Mouse (Mus musculus) gastrocnemius, postnatal 36 days (tissue): ENCODE results near the gene Agbl4. TPM values are rescaled to one million over a fixed set of nuclear protein-coding genes. Genes with fewer than 3 reads are reported as not detected.

Experiments used
- DNase-seq, 2 experiments: peaks; one replicate each; pipeline ENCODE4 v3.0.0; 2022
- intact Hi-C: fragments of 180-260 bp; cut with DNase I; formaldehyde crosslinking; loops from one replicate; pipeline ENCODE4 v1.15.1; 2025
- total RNA-seq, 2 experiments: library from RNA; stranded (reverse); gene quantifications; 2 replicates each; pipeline ENCODE4 v1.2.3; 2021

Gene Agbl4
- total RNA-seq, 2 experiments from 2014 or later: not detected

- intact Hi-C loops: no loop called here
- no peak for DNase-seq
These were observed 836.4 kb downstream of the Agbl4 start for GRCm38 (mm10) chr4:111233849-111234248.

GRCm38 (mm10) chr4:111251917-111252316 is 854.5 kb downstream of the Agbl4 start:
- intact Hi-C loops: no loop called here
- no peak for DNase-seq

GRCm38 (mm10) chr4:111255499-111255898 is 858.0 kb downstream of the Agbl4 start:
- intact Hi-C loops: no loop called here
- DNase-seq: no peak

- intact Hi-C loops: no loop called here
- DNase-seq: no peak
These were observed 859.5 kb downstream of the Agbl4 start for GRCm38 (mm10) chr4:111256931-111257330.

- intact Hi-C loops: no loop called here
- no peak for DNase-seq
These were observed 883.5 kb downstream of the Agbl4 start for GRCm38 (mm10) chr4:111280936-111281335.

- no peak for DNase-seq
- intact Hi-C loops: no loop called here
These were observed 884.4 kb downstream of the Agbl4 start for GRCm38 (mm10) chr4:111281836-111282235.

GRCm38 (mm10) chr4:111284625-111285024 is 887.2 kb downstream of the Agbl4 start:
- intact Hi-C loops: no loop called here

GRCm38 (mm10) chr4:111294528-111295241 is 897.2 kb downstream of the Agbl4 start:
- no peak for DNase-seq
- intact Hi-C loops: no loop called here

More at GRCm38 (mm10) chr4:111284625-111285024, 887.2 kb downstream of the Agbl4 start:
- DNase-seq: no peak

GRCm38 (mm10) chr4:111306518-111306917 is 909.1 kb downstream of the Agbl4 start:
- no peak for DNase-seq
- intact Hi-C loops: no loop called here

- intact Hi-C loops: no loop called here
These were observed 909.7 kb downstream of the Agbl4 start for GRCm38 (mm10) chr4:111307166-111307565.

GRCm38 (mm10) chr4:111307633-111308032 is 910.2 kb downstream of the Agbl4 start:
- no peak for DNase-seq

More at GRCm38 (mm10) chr4:111307166-111307565, 909.7 kb downstream of the Agbl4 start:
- no peak for DNase-seq

GRCm38 (mm10) chr4:111308572-111309288 is 911.3 kb downstream of the Agbl4 start:
- intact Hi-C loops: no loop called here
- DNase-seq: no peak

More at GRCm38 (mm10) chr4:111307633-111308032, 910.2 kb downstream of the Agbl4 start:
- intact Hi-C loops: no loop called here

- DNase-seq: no peak
- intact Hi-C loops: loop anchor here (2.0 to 10.0 kb wide), 2 partner anchors 168 to 300 kb away; no protein-coding TSS in a partner anchor
These were observed 929.6 kb downstream of the Agbl4 start for GRCm38 (mm10) chr4:111327094-111327493.

- intact Hi-C loops: loop anchor here (2.0 to 10.0 kb wide), 2 partner anchors 167 to 299 kb away; no protein-coding TSS in a partner anchor
These were observed 930.4 kb downstream of the Agbl4 start for GRCm38 (mm10) chr4:111327760-111328373.

GRCm38 (mm10) chr4:111329501-111329900 is 932.0 kb downstream of the Agbl4 start:
- DNase-seq: no peak
- intact Hi-C loops: loop anchor here (10.0 kb wide), 1 partner anchor 165 kb away; no protein-coding TSS in a partner anchor

More at GRCm38 (mm10) chr4:111327760-111328373, 930.4 kb downstream of the Agbl4 start:
- no peak for DNase-seq

GRCm38 (mm10) chr4:111332864-111333263 is 935.4 kb downstream of the Agbl4 start:
- intact Hi-C loops: no loop called here
- no peak for DNase-seq

GRCm38 (mm10) chr4:111349965-111350364 is 952.5 kb downstream of the Agbl4 start:
- intact Hi-C loops: no loop called here
- no peak for DNase-seq

- no peak for DNase-seq
- intact Hi-C loops: no loop called here
These were observed 953.4 kb downstream of the Agbl4 start for GRCm38 (mm10) chr4:111350615-111351525.

GRCm38 (mm10) chr4:111356584-111357115 is 959.2 kb downstream of the Agbl4 start:
- intact Hi-C loops: no loop called here
- DNase-seq: no peak

GRCm38 (mm10) chr4:111357176-111357575 is 959.7 kb downstream of the Agbl4 start:
- intact Hi-C loops: no loop called here

More at GRCm38 (mm10) chr4:111357176-111357575, 959.7 kb downstream of the Agbl4 start:
- DNase-seq: no peak
